Mouse (Mus musculus) layer of hippocampus, adult 11-12 months (tissue): Measurements from ENCODE around the gene Ssna1.
"Not testable (repeated sequence)": the region's sequence is repeated elsewhere in the genome, so short reads cannot be mapped to it uniquely, and the experiment has no call there.

Source experiments
- DNase-seq: peaks from one replicate; pipeline ENCODE4 v3.0.0; 2022; ENCODE audit warnings: low spot score

Ssna1 gene

DNA sequence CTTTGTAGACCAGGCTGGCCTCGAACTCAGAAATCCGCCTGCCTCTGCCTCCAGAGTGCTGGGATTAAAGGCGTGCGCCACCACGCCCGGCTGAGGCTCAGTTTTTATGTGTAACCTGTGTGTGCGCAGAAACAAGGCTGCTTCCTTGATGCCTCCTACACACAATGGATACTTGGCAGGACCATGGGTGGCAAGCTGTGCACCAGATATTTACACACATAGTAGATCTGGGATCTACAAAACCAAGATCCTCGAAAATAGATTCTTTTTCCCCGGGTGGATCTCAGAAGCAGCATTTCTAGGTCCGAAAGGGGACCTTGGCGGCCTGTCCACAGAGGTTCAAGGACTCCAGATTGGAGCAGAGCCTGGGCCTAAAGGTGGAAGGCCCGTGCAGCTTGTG is 10.4 kb downstream of the Ssna1 start:
- no peak for DNase-seq

DNA sequence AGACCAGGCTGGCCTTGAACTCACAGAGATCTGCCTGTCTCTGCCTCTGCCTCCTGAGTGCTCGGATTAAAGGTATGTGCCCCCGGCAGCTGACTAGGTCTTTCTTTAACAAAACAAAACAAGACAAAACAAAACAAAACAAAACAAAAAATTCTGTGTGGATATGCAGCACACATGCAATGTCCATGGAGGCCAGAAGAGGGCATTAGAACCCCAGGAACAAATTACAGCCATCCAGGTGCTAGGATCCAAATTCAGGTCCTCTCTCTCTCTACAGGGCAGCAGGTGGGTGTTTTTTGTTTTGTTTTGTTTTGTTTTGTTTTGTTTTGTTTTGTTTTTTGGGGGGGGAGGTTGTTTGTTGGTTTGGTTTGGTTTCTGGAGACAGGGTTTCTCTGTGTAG is 13.4 kb downstream of the Ssna1 start:
- no peak for DNase-seq

DNA sequence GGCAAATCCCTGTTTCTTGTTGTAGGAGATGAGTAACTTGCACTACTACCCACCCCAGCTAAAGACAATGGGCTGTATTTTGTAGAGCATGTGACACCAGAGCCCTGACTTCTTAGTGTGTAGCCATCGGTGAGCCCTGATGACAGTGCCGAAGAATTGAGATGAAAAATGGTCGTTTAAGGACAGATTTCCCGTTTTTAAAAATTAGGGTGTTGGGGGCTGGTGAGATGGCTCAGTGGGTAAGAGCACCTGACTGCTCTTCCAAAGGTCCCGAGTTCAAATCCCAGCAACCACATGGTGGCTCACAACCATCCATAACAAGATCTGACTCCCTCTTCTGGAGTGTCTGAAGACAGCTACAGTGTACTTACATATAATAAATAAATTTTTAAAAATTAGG is 15.0 kb downstream of the Ssna1 start:
- DNase-seq = not testable (repeated sequence)

DNA sequence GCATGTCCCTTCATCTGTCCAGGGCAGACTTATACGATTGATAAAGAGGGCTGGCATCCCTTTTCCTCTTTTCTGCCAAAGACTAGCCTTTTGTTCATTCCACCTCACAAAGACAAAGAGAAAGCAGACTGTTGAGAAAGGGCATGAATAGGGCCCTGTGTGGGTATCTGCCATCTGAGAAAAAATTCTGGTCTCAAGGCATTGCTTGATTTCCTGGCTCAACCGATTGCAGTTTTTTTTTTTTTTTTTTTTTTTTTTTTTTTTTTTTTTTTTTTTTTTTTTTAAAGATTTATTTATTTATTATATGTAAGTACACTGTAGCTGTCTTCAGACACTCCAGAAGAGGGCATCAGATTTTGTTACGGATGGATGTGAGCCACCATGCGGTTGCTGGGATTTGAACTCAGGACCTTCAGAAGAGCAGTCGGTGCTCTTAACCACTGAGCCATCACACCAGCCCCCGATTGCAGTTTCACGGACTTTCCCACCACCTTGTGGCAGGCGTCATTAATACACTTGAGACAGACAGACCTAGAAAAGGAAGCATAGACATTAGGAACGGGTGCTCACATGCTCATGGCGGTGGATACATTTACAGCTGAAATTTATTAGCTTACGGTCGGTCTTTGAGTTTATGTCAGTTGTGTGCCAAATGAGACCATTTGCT is 15.7 kb downstream of the Ssna1 start:
- DNase-seq = not testable (repeated sequence)

DNA sequence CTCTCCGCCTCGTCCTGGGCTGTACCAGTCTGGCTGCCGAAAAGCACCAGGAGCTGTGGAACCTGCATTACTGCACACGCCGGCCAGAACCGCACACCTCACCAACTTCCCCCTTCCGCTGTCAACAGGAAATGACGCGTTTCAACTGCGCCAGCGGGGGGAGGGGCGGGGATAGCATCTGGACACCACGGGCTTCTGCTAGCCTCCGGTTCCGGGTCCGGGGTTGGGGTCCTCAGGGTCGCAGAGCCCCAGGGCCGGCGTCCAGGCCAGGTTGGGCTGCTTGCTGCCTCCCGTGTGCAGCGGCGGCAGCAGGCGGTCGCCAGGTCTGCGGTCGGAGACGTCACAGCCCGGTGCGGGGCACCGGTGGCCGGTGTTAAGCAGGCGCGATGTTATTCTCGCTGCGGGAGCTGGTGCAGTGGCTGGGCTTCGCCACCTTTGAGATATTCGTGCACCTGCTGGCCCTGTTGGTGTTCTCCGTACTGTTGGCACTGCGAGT is 16.9 kb downstream of the Ssna1 start, which contains the start of gene Tmem203:
Tmem203 (plus strand) TSS at position 156 of the 496 bp plus-strand sequence.
- peak; percentile 85 for DNase-seq

DNA sequence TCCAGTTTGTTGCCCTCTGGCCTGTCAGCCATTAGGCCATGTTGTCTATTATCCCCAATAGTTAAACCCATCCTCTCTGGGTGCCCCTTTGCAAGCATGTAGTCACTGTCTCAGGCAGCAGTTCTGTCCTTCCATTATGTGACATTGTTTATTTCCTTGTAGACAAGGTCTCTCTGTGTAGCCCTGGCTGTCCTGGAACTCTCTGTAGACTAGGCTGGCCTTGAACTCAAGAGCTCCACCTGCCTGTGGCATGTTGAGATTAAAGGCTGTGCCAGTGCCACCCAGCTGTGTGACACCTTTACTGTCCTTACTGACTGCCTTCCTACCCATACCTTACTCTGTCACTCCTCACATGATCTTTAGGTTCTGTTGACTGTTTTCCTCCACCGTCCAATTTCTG is 19.9 kb downstream of the Ssna1 start:
- DNase-seq = no peak

DNA sequence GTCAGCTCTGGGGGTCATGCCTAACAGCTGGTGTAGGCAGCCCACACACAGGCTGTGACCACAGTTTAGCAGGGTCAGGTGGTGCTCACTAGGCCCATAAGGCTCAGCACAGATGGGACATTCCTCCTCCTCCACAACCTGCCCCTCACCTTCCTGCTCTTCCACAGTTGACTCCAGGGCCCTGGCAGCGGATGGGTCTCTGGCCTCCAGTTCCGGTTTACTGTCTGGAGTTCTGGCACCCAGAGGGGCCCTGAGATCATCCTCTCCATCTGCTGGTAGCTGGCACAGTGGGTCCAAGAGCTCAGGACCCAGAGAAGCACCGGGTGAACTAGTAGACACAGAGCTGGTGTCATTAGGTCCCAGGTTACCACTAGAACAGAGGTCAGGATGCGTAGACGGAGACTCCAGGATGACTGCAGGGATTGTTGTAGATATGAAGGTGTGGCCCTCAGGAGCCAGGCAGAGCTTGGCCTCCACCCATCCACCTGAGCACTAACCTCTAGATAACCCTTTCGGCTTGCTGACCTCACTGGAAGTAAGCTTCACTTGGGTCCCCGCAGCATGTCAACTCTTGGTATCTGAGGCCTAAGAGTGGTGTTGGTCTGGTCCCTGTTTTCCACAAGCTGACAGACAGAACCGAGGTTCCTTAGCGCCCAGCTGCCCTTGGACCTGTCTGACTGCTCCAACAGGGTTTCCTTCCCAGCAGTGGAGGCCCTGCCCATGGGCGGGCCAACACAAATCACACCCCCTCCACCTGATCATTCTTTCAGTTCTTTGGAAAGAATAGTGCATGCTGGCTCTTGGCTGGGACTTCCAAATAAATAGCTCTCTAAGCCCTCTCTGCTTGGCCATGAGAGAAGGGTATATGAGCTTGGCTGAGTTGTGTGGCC is 25.8 kb downstream of the Ssna1 start, which contains the start of gene AL732309.1:
AL732309.1 (minus strand) TSS at position 681 of the 890 bp plus-strand sequence.
- DNase-seq = no peak

DNA sequence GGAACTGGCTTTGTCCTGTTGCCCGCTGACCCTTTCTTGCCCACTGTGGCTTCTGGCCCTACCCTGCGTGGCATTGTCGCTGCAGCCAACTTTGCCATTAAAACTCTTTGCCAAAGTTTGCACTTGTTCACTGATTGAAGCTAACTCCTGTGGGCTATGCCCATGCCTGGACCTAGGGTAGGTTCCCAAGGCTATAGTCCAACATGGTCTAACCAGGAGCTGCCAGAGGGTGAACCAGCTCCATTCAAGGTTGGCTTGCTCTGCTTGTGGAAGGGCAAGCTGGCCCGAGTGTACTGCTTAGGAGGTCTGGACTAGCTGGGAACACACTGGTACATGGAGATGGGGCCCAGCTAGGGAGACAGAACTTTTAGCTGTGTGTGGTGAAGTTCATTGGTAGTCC is 28.1 kb downstream of the Ssna1 start:
- DNase-seq = no peak

DNA sequence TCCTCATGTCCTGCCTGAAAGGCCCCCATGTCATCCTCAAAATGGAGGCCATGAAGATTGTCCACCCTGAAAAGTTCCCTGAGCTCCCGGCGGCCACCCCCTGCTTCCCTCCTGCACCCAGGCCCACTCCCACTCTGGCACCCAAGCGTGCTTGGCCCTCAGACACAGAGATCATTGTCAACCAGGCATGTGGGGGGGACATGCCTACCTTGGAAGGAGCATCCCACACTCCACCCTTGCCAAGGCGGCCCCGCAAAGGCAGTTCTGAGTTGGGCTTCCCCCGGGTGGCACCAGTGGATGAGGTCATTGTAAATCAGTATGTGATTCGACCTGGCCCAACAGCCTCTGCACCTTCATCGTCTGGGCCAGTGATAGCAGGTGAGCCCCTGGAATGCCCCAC is 28.9 kb downstream of the Ssna1 start:
- DNase-seq = no peak

DNA sequence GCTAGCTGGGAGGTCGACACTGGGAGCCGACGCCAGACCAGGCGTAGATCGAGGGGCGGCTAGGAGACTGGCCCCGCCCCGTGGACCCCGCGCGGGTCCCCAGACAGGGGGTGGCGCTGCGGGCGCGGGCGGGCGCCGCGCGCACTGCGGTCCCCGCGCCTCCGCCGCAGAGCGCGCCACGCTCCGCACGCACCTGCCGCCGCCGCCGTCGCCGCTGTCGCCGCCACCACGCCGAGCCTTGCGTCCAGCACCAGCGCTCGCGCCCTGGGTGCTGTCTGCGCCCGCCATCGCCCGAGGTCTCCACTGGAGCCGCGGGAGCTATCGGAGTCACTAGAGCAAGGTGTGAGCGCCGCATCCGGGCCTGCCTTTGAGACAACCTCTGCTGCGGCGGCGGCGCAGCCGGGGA is 30.1 kb downstream of the Ssna1 start, which contains the start of the genes Rnf208 and Cysrt1:
Rnf208 (plus strand) TSS at position 155 of the 406 bp plus-strand sequence.
Cysrt1 (minus strand) TSS at position 352 of the 406 bp plus-strand sequence.
- no peak for DNase-seq

DNA sequence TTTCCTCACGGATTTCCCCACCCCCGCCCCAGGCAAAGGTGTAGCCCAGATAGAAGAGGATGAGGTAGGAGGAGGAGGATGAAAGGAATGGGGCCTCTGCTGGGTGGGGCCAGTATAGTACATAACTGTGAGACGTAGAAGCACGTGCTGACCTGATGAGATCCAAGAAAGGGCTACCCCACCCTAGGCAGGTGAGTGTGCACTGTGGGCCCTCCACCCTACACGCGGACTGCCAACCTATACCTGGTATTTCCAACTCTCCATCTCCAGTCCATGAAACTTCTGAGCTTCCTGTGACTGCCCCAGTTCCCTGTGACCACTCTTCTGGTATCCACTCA is 30.8 kb downstream of the Ssna1 start:
- DNase-seq = no peak

DNA sequence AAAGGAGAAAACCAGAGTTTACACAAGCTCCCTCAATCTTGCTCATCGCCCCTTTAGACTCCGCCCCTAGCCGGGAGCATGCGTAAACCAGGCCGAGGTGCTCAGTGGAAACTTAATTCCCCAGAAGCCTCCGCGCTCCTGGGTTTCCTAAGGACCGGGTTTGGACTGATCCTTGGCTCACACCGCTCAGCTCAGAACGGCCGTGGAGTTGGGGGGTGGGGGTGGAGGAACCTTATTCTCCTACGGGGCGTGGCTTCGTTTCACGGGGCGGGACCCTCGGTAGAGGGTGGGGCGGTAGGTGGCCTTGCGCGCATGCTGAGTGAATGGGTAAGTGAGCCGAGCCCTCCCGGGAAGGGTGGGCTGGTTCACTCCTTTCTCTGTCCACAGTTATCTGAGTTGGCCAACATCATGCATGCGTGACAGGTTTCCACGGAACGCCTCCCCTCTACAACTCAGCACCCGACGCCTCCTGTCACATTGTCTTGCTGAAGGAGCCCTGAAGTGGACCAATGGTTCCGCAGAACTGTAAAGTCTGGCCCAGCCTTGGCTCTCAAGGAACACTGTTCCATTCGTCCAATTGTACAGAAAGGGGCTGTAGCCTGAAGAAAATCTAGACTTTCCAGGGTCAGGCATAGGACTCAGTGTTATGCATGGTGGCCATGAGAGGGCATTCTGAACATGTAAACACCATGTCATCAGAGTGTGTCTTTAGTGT is 31.4 kb downstream of the Ssna1 start:
- peak; percentile 65 for DNase-seq

DNA sequence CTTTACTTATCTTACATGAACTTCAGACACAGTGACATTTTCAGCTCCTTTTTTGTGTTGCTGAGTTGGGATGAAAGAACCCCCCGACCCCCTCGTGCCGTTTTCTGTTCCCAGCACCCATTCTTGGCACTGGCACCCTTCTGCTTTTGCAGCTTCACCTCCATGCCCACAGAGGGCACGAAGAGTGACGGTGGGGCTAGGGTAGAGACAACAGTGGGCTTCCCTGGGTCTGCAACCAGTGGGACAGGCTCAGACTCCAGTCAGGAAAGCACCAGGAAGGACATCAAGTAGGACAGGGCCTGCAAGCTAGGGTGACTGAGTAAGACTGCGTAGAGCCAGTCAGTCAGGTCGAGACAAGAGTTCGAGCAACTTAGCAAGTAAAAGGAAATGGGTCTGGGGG is 31.9 kb downstream of the Ssna1 start:
- DNase-seq = no peak

DNA sequence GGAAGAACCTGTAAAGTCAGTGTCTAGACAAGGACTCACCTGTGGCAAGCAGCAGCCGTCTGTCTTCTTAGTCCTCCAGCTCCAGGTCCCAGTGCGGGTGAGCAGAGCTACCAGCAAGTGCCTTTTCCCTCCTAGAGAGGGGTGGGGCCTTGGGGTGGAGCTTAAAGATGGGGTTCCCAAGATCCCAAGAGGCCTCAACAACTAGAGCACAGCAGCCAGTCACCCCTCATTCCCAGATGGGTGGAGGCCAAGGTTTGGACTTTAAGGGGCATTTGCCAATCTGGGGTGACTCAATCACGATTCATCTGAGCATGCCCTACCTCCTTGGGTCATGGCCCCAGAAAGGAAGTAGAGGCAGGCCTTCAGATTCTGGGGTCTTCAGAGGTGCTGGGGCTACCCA is 32.5 kb downstream of the Ssna1 start:
- DNase-seq = no peak

DNA sequence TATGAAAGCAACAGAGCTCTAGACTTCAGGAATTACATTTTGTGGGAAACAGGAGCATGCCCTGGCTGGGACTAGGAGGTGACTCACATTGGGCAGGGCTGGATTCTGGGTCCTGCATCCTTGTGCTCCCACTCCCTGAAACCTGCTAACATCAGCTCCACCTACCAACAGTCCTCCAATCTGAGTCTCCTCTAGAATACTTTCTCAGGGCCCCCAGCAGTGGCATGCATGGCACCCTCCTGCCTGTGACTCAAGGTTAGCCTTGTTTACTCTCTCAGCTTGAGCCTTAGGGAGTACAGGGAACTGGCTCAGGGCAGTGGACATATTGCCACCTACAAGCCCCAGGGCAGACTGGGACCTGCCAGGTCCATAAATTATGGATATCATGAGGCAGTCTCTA is 34.1 kb downstream of the Ssna1 start:
- no peak for DNase-seq

DNA sequence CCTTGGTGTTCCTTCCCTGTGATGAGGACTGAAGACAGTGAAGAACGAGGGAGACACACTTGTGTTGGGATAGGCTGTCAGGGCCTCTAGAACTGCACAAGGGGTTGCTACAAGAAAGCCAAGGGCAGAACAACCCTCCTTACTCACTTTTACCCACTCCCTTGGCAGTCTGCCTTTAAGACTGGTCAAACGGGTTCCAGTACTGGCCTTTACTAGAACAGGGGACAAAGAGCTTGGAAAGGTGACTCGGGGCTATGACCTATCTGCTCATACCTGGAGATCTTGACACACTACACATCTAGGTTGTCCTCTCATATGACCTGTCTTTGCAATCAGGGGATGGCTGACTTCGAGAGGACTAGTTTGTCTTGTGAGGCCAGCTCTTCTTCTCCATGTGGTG is 34.7 kb downstream of the Ssna1 start:
- DNase-seq = no peak

DNA sequence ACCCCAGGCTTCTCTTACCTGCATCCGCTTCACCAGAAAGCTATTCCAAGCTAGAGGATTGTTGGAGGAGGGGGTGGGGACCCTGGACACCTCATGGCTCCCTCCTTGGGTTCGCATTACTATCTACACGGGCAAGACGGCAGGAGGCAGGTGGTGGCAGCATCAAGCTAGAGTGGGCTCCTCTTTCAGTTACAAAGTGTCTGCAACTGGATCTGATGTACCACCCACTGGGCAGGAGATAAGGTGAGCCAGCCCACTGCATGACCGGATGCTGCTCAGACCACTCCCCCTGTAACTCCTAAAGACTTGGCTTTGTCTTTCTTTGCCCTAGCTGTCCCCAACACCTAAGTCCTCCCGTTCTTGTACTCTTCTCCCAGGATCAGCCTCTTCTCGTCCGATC is 35.6 kb downstream of the Ssna1 start, which contains the start of gene Rnf224:
Rnf224 (minus strand) TSS at position 174 of the 400 bp plus-strand sequence.
- no peak for DNase-seq

DNA sequence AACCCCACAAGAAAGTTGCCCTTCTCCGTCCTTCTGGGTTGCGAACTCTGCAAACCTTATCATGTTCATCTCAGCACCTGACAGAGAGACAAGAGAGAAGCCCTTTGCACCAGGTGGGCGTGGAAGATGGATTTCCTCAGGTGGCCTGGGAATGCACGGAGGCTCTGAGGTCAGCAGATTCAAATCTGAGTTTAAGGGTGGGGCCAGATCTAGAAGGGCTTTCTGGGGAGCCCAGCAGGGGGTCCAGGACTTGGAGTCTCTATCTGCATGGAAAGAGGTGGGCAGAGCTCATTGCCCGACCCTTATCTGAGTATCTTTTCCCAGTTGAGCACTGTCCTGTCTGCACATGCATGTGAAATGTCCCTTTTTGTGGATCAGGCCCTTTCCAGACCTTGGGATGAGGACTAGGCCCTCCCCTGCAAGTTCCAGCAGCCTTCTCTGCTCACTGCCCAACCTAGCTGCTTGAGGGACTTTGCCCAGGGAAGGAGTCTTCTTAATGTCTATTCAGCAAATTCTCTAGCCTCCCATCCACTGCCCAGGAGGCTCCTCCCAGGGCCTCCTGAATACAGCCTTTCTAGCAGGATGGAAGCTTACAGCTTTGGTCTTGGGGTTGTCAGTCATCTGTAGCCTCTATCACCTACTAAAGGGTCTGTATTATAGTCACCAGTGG is 37.6 kb downstream of the Ssna1 start:
- DNase-seq = no peak

DNA sequence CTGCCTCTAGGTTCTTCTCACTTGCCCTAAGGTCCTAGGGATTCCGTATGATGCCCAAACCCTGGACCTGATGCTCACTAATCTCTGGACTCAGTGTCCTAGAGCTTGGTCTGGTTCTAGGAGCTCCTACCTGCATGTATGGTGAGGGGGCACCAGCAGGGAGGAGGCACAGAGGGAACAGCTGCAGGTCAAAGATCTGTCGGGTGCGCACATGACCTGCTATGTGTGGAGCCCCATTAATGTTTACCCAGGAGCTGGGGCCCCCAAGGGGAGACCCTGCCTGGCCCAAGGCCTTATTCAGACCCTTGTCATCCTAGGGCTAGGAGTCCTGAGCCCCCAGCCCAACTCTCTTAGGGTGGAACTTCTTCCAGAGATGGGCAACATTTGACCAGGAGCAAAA is 38.2 kb downstream of the Ssna1 start, which contains the start of gene Slc34a3:
Slc34a3 (minus strand) TSS at position 315 of the 400 bp plus-strand sequence.
- DNase-seq = no peak

DNA sequence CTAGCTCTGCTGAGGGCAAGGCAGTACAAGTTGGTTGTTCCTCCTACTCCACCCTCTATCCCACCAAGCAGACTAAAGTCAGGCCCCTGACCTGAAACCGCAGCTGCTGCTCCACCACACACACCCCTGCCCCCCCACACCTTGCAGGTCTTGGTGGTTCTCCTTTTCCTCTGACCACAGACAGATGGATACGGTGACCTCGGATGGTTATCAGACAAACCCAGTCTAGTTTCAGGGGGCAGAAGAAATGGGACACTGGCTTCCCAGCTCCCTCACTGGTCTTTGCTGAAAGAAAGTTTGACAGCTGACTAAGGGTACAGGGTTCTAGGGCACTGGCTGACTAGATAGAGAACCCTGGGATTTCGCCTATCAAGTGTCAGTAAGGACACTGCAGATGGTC is 38.8 kb downstream of the Ssna1 start:
- no peak for DNase-seq

DNA sequence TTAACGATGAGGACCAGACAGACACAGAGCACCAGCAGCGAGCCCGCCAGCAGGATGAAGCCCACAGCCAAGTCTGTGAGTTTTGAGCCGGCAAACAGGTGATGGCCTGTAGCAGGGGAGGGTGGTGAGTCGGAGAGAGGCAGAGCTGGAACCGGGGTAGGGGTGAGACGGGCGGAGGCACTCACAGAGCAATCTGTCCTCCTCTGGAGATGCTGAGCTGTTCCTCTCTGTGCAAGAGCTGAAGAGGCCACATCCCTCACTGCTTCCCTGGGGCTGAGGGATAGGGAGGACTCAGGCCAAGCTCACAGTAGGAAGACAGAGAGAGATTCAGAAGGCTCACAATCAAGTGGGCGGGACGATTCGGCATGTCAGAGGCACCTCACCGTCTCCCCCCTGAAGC is 41.2 kb downstream of the Ssna1 start:
- DNase-seq = no peak

DNA sequence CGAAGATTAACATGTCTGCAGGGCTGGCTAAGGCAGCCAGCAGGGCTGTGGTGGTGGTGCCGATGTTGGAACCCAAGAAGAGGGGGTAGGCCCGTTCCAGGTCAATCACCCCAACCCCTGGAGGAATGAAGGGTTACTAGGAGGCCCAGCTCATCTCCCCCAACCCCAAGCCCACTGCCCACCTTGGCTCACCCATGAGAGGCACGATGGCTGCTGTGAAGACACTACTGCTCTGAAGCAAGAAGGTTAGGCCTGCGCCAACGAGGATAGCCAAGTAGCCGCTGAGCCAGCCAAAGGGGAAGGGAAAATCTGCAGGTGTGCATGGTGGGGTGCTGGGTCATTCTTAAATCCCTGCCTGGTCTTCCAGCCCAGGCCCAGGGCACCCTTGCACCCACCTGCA is 41.7 kb downstream of the Ssna1 start:
- DNase-seq = no peak
